Mouse (Mus musculus) c-Kit-positive CD71-positive TER-119-negative erythroid progenitor cells, embryonic 14.5 days (primary cell): ENCODE measurements around the gene Procr.
"Not testable (repeated sequence)": the region's sequence is repeated elsewhere in the genome, so short reads cannot be mapped to it uniquely, and the experiment has no call there.

Experiments
- DNase-seq: peaks from one replicate; pipeline ENCODE4 v3.0.0-alpha.2; 2013; ENCODE audit warnings: low read depth

Procr gene

GRCm38 (mm10) chr2:155751014-155751786 is at the start of gene Procr:
Gene Procr, plus strand, starts transcription at chr2:155751117.
- no peak for DNase-seq

GRCm38 (mm10) chr2:155701399-155701919 is 49.5 kb upstream of the Procr start:
- no peak for DNase-seq

GRCm38 (mm10) chr2:155703630-155704029 is 47.3 kb upstream of the Procr start:
- no peak for DNase-seq

- DNase-seq: no peak
These were observed 43.7 kb upstream of the Procr start for GRCm38 (mm10) chr2:155707251-155707650.

- DNase-seq: no peak
These were observed 40.4 kb upstream of the Procr start for GRCm38 (mm10) chr2:155710557-155710956.

GRCm38 (mm10) chr2:155717082-155717990 is 33.6 kb upstream of the Procr start:
- DNase-seq: no peak

- no peak for DNase-seq
These were observed 30.3 kb upstream of the Procr start for GRCm38 (mm10) chr2:155720585-155720984.

- no peak for DNase-seq
These were observed 26.9 kb upstream of the Procr start for GRCm38 (mm10) chr2:155724036-155724435.

- DNase-seq: no peak
These were observed 26.4 kb upstream of the Procr start for GRCm38 (mm10) chr2:155724526-155724925.

GRCm38 (mm10) chr2:155726302-155726701 is 24.6 kb upstream of the Procr start:
- DNase-seq: no peak

GRCm38 (mm10) chr2:155727764-155728395 is 23.0 kb upstream of the Procr start:
- no peak for DNase-seq

GRCm38 (mm10) chr2:155728742-155729141 is 22.2 kb upstream of the Procr start:
- DNase-seq: no peak

GRCm38 (mm10) chr2:155729158-155729645 is 21.7 kb upstream of the Procr start, which contains the start of gene Edem2:
Gene Edem2, minus strand, starts transcription at chr2:155729475.
- DNase-seq: peak; percentile 93

- DNase-seq: no peak
These were observed 15.8 kb upstream of the Procr start for GRCm38 (mm10) chr2:155735080-155735479.

- DNase-seq: not testable (repeated sequence)
These were observed 15.2 kb upstream of the Procr start, which contains the start of gene Gm17581 for GRCm38 (mm10) chr2:155735766-155736165. Gene Gm17581, minus strand, starts transcription at chr2:155735866.

- no peak for DNase-seq
These were observed 14.0 kb upstream of the Procr start for GRCm38 (mm10) chr2:155736936-155737335.

GRCm38 (mm10) chr2:155737803-155738202 is 13.1 kb upstream of the Procr start:
- no peak for DNase-seq

GRCm38 (mm10) chr2:155742211-155742610 is 8.7 kb upstream of the Procr start:
- DNase-seq: no peak

GRCm38 (mm10) chr2:155742931-155743337 is 8.0 kb upstream of the Procr start:
- peak; percentile 25 for DNase-seq

- no peak for DNase-seq
These were observed 7.6 kb upstream of the Procr start for GRCm38 (mm10) chr2:155743351-155743750.

GRCm38 (mm10) chr2:155745487-155745886 is 5.4 kb upstream of the Procr start:
- DNase-seq: no peak

GRCm38 (mm10) chr2:155749394-155749793 is 1.5 kb upstream of the Procr start:
- DNase-seq: no peak
